Mouse (Mus musculus): ENCODE measurements at regions not wholly inside any gene's neighbourhood (a gene's known extent, or its start where the extent isn't known, plus 50 kb on each side); places are given as distances from the start of the nearest gene placed in this dataset.

- TF ChIP-seq CTCF (IDR thresholded peaks at IDR 0.05; ENCODE audit: borderline replicate concordance, extremely low read depth, insufficient read depth, insufficient read length) (peak; percentile 32; the same call in 1 of the 2 replicates), POLR2A (IDR thresholded peaks at IDR 0.05; ENCODE audit: borderline replicate concordance, extremely low read depth, insufficient read depth, insufficient read length, poor library complexity, severe bottlenecking) (no peak)
These were observed 83.9 kb upstream of the Gcfc2 start for GRCm38 (mm10) chr6:81839474-81840153.
